Comparison of ENCODE assay signal across 12 mouse cellular contexts in the genomic region with DNA sequence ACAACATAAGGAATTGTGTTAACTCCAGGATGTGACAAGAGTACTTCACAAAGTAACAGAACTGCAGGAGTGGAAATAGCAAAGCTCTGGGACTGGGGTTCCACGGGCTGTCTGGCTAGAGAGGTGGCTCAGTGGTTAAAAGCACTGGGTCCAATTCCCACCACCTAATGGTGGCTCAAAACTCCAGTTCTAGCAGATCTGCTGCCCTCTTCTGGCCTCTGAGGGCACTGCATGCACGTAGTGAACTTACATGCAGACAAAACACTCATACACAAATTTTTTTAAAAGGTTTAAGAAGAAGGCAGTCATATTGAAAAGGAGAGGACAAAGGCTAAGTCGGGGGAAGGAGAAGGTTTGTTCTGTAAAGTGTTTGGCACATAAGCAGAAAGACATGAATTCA. TPM values are rescaled to one million over a fixed set of nuclear protein-coding genes. Genes with fewer than 3 reads are reported as not detected.
DNase-seq lines count a peak whose midpoint lies in the region; ATAC-seq and TF ChIP-seq lines count a peak whose summit lies in the region.
"Had no signal": no experiment of that assay in that cellular context is flagged by ENCODE, and none has a peak within 500 bp of the region (broad histone marks: within the 10 kb centered on the region; RNA-seq: fewer than 3 reads in every experiment).

No protein-coding gene starts in this region.

- WGBS in lung, postnatal 0 days: 89% methylated on average over 3 of the region's 3 CpGs

- no peak overlapping the region for H3K9ac ChIP-seq in lung, postnatal 0 days (replicated peaks; ENCODE audit: low read depth)
- H3K9ac ChIP-seq: forebrain, embryonic 13.5 days; heart, embryonic 12.5 days; liver, embryonic 15.5 days had no signal

- no peaks in the 10 kb centered on the region for H3K36me3 ChIP-seq in lung, postnatal 0 days (ENCODE audit: insufficient read depth, low read length)

- DNase-seq in gastrocnemius, adult 2 months: no peak
- no peak for DNase-seq in gastrocnemius, adult 8-10 months (ENCODE audit: low spot score in 2 of 2)
- no peak for DNase-seq in lung, postnatal 0 days (ENCODE audit: low spot score)
- DNase-seq in lung, postnatal 36 days: no peak
- peak; percentile 78 for DNase-seq in ZHBTc4 (ENCODE audit: low read depth, low spot score)
- peak; percentile 13 for DNase-seq in thymus, postnatal 0 days (ENCODE audit: low spot score)
- no peak for DNase-seq in urinary bladder, postnatal 14 days (ENCODE audit: low spot score)
- DNase-seq in layer of hippocampus, postnatal 14 days (ENCODE audit: low spot score in 2 of 2): no peak
- DNase-seq: cerebellum, adult 9-10 months had no signal

- H3K9me3 ChIP-seq in lung, postnatal 0 days (ENCODE audit: low read length): no peaks in the 10 kb centered on the region
- H3K9me3 ChIP-seq: heart, embryonic 12.5 days; liver, embryonic 15.5 days had no signal

- H3K4me2 ChIP-seq in lung, postnatal 0 days (replicated peaks; ENCODE audit: low read depth, low read length): no peak overlapping the region
- H3K4me2 ChIP-seq: forebrain, embryonic 13.5 days; heart, embryonic 12.5 days; liver, embryonic 15.5 days had no signal

- no peak for ATAC-seq in lung, postnatal 0 days
- ATAC-seq: forebrain, embryonic 13.5 days had no signal

- no peak overlapping the region for H3K4me3 ChIP-seq in gastrocnemius, adult 2 months
- H3K4me3 ChIP-seq in lung, postnatal 0 days (ENCODE audit: low read depth, low read length): no peak overlapping the region
- H3K4me3 ChIP-seq: forebrain, embryonic 13.5 days; heart, embryonic 12.5 days; liver, embryonic 15.5 days had no signal

- H3K27ac ChIP-seq in gastrocnemius, adult 2 months: no peak overlapping the region
- no peak overlapping the region for H3K27ac ChIP-seq in lung, postnatal 0 days (ENCODE audit: low read length)
- H3K27ac ChIP-seq: forebrain, embryonic 13.5 days; liver, embryonic 15.5 days had no signal

- intact Hi-C loops in gastrocnemius, adult 2 months (cut with DNase I): no loop called here

- H3K27me3 ChIP-seq in lung, postnatal 0 days (replicated peaks; ENCODE audit: insufficient read depth, low read length): no peaks in the 10 kb centered on the region
- H3K27me3 ChIP-seq: forebrain, embryonic 13.5 days; heart, embryonic 12.5 days; liver, embryonic 15.5 days had no signal

- TF ChIP-seq CTCF in gastrocnemius, adult 2 months (IDR thresholded peaks at IDR 0.05): peak; percentile 54
- TF ChIP-seq CTCF in lung, postnatal 0 days (IDR thresholded peaks at IDR 0.05): peak; percentile 55

- no peaks in the 10 kb centered on the region for H3K4me1 ChIP-seq in lung, postnatal 0 days (ENCODE audit: insufficient read depth, low read depth, low read length)
- H3K4me1 ChIP-seq: forebrain, embryonic 13.5 days; heart, embryonic 12.5 days; liver, embryonic 15.5 days had no signal

- no peak for TF ChIP-seq EP300 in lung, postnatal 0 days (IDR thresholded peaks at IDR 0.05)

RNA-seq across cellular contexts. Expression of a gene that starts 57.8 kb away (rescaled TPM):
- 10 to 100 TPM in 1 of 2 experiments, 1 to 10 TPM in 1; 9.6 to 11.5 TPM for total RNA-seq in gastrocnemius, adult 2 months (2021)
- 10 to 100 TPM in 1 of 4 experiments, 1 to 10 TPM in 3; 8.2 to 10.4 (median 9.0) TPM for total RNA-seq in gastrocnemius, adult 8-10 months (2022)
- polyA plus RNA-seq in lung, postnatal 0 days (2015; fragmentation: Nextera tagmentation; extraction: Ambion mirVana): 17.5 and 18.4 TPM in 2 replicates
- 19.5 and 19.6 TPM in 2 replicates for polyA plus RNA-seq in thymus, postnatal 0 days (2015; fragmentation: Nextera tagmentation; extraction: Ambion mirVana)
- total RNA-seq in layer of hippocampus, postnatal 14 days (2021): 10 to 100 TPM; 21.0 to 27.7 TPM

Comparison
In these comparisons a context has a peak if more than half of its experiments do, and no peak if none do; other contexts are left out.
1. DNase-seq: peak in ZHBTc4 (single experiment) and thymus, postnatal 0 days (single experiment); none in gastrocnemius, adult 2 months (single experiment), gastrocnemius, adult 8-10 months (0 of 2), lung, postnatal 0 days (single experiment), lung, postnatal 36 days (single experiment), urinary bladder, postnatal 14 days (single experiment) and layer of hippocampus, postnatal 14 days (0 of 2).